Mouse (Mus musculus): ENCODE measurements at regions not wholly inside any gene's neighbourhood (a gene's known extent, or its start where the extent isn't known, plus 50 kb on each side); places are given as distances from the start of the nearest gene placed in this dataset.

DNA sequence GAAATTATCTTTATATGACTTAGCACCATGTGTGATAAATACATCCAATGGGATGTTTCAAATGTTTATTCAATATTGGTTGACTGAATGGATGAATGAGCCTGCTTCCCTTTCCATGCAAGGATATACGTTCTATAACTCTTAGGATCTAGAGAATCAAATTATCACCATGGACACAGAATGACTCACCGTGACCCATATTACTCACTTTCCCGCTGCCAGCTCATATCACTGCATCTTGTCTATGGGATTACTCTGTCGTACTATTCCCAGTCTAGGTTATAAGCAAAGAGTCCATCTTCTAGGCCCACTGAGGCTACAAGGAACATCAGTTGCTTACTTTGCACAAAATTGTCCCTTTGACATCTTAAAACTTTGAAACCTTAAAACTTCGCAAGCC lies 141.0 kb upstream of the Thbs1 start:
- DNase-seq: no peak

DNA sequence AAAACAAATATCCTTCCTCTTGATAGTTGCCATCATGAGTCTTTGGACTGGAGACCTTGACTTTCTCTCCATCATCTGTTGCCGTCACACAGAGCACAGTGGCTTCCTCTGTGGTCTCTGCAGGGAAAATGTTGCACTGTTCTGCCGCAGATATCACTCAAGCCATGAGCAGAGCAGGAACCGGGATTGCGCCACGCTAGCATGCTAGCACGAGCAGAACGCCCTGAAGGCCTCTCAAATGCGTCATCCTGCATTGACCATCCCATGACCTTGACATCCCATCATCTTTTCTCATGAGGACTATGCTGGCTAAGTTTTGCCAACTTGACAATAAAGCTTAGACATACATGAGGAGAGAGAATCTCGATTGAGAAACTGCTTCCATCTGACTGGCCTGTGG lies 134.6 kb upstream of the Thbs1 start:
- peak; percentile 37 for DNase-seq

DNA sequence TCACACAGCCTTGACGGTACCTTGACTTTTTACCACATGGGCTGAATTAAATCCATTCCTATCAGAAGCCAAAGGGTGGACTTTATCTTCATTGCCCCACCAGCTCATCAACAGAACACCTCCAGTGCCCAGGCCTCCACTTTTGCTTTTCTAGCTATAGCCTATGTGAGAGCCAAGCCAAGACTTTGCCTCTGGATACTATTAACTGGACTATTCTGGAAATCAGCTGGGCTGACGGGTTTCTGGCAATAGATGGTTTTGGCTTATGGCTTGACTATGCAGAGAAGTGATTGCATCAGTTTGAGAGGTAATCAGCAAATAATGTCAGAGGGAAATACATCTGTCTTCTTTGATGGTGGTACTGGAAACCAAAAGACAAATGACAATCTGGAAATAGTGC lies 130.8 kb upstream of the Thbs1 start:
- DNase-seq: no peak

DNA sequence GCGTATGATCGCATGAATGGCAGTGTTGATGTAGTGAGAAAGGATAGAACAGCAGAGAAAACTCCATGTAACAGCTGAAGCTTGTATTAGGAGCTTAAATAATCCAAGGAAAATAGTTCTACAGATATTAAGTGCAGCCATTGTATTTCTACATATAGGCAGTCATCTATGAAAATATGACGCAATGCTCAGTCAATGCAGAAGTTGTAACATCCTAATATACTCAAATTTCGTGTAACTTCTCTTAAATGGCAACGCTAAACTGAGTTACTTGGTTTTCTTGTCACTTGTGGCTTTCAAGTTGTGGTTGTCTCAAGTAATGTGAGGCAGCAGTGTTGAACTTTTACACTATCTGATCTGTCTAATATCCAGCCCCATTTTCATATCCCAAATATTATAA lies 127.1 kb upstream of the Thbs1 start:
- no peak for DNase-seq

DNA sequence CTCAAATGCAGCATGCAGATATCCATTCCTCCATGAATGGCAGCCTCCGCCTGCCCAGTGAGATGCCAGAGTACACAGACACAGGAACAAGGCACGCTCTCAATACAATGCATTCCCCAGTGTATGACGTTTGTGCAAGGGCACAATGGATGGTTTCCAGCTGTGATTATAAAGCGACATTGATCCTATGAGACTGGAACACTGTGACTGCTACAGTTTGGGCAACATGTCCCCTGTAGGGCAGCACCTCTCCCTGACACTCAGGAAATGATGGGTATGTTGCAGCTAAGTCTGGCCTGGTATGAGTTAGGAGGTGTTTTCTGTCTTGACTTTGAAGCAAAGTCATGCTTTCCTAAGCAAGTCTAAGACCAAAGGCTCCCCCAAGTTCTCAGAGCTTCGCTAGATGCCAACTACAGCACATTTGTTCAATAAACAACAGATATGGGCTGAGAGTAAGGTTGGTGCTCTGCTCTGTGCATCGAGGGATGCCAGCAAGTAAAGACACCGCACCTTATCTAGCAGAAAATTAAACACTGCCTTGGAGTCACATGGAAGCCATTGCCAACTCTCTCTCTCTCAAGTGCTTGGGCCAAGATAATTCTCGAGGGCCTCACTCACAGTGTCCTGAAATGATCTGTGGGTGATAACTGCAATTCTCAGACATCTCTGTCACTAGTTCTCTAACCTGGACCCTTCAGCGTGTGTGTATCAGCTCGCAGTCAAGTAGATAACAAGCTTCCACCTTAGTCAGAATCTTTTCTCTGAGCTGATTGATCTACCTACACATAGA lies 124.1 kb upstream of the Thbs1 start:
- DNase-seq: no peak

DNA sequence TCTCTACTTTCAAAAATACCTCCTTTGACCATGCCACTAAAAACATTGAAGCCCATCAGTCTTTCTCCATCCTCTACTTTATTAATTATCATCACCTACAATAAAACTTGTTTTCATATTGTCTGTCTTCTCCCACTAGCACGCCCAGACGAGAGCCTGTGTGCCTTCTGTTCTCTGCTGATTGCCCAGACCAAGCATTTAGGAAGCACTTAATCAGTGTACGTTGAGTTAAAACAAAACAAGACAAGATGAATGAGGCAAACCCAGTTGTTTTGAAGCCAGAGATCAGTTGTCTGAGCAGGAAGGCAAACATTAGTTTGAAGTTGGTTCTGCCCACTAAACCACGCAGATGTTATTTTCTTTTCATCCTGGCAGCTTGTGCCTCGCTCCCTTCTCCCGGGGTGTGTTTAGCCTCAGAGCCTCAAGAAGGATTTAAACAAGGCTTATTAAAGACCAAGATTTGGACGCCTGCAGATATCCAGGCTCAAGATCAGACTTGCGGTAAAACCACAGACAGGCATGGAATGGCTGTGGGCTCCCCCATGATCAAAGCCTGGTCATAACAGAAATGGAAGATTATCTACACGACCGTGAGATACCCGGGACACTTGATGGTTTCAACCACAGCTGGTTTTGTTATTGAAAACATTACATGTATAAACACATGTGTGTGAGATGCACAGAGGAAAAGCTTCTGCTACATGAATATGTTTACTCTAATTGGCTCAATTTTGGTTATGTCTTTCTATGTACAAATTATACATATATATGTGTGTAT lies 123.1 kb upstream of the Thbs1 start:
- no peak for DNase-seq

DNA sequence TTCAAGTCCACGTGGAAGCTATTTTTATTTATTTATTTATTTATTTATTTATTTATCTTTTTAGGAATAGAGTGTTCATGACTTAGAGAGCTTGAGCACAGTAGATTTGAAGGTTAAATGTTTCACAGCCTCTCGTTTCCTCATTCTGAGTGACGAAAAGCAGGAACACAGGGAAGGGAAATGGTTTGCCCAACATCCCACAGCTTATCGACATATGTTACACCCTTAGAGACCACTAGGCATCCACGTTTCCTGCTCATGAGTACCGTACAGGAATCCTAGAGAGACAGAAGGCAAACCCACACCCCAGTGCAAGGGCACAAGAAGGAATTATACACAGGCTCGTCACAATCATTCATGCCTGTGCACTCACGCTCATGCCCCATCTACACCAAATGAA lies 122.5 kb upstream of the Thbs1 start:
- DNase-seq: no peak

DNA sequence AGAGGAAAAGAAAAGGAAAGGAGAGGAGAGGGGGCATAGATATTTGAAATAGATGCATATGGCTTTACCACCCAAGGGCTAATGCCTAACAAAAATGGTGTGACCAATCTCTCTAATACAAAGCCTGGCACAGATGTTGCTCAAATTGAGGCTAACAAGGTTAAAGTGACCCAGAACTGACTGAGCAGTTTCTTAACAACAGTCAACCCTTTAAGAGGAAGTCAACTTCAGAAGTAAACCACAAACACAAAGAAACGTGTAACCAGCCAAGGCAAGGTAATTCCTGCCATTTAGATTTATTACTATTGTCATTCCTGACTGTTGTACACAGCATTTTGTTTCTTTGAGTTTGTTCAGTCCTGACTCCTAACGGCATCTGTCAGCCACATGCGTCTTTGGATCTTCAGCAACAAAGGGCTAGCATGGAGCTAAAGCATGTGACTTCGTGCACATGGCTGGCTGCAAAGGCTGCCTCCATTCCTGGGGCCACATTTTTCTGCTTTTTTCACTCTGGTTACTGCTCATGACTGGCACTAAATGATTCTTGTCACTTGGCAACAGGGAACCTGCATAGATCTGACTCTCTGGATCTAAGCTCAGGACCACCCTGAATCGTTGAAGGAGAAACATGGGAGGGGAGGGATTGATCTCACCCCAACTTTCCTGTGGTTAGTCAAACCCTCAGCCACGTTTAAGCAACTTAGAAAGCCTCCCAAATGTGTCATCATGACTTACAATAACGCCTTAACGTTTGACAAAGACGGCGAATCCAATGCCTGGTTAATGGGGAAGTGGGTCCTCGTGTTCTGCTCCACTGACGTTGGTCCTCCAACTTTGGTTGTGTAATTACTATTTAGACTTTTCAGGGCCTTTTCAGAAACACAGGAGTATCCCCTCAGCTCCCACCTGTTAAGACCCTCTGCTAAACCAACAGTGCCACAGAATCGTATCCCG lies 115.3 kb upstream of the Thbs1 start:
- DNase-seq: no peak

DNA sequence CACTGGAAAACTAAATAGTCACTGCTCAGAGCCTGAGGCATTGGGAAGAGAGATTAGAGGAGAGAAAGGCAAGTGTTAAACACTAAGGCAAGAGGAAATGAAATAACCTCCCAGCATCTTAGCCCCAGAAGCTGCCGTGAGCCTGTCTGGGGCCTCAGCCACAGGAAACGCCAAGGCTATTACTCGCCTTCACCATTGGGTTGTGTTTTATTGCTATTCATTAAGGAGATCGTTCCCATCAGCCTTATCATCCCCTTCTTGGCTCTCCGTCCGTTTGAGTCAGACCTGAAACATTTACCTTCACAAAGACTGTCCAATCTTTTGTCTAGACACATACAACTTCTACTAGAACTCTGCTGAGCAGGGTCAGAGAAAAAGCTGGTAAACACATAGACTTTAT lies 112.0 kb upstream of the Thbs1 start:
- no peak for DNase-seq

DNA sequence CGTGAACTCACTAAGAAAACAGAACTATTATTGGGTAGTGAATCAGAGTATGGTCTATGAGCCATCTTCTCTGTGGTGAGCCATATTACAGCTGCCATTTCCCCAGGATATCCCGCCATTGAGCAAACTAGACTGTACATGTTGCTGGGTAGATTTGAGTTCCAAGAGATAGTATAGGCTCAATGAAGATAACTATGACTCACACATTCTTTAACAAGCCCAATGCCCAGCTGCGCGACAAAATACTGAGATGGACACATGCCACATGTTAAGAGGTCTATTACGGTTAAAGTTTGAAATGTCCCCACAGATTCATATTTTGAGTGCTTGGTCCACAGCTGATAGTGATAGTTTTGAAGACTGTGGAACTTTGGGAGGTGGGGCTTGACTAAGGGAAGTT lies 107.5 kb upstream of the Thbs1 start:
- no peak for DNase-seq

DNA sequence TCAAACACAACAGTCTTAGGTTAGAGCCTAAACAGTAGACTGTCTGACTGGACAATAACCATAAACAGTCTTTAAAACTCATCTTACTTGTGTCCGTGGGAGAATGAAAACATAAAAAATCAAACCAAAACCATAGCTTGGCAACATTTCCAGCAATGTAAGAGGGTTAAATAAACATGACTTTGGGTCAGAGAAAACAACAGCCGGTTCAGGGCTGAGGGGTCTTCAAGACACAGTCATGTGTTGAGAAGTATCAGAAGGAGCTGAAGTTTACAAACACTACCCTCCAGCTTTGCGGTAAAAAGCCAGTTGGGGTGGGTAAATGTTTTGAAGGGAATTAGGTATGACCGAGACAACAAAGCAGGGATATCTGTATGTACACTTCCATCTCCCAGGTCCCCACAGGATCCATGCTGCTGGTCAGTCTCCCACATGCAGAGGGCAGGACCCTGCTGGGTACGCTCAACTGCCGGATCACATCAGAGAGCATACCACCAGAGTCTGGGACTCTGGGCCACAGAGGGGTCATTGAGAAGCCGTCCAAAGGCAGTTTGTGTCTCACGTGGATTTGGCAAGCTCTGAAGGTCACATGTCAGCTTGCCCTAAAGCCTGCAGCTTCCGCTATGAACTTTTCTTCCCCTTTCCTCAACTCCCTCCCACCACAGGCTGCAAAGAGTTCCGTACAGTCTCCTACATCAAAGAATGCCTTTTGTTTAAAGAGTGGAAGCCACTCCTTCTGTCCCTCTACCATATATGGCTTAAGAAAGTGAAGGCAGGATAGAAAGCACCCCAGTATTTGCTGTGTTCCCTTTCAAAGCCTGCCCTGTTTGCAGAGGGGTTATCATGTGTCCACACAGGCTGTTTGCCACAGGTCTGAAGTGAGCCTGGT lies 103.9 kb upstream of the Thbs1 start:
- DNase-seq: peak; percentile 42

DNA sequence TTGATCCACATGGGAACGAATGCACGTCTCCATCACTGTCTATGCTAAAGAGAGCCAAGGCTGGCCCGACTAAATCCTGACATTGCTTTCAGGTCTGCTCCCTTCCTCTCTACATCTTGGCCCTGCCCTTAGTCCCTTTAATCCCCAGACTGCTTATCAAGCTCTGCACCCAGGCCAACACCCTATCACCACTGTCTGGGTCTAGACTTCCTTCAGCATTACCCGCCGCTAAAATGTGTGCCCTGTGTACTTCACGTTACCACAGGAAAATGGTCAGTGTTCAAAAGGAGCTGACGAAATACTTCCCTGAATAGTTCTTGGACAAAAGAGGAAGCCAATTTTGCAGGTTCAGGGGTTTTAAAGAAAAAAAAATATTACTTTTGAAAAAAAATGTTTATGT lies 100.0 kb upstream of the Thbs1 start:
- DNase-seq: no peak

DNA sequence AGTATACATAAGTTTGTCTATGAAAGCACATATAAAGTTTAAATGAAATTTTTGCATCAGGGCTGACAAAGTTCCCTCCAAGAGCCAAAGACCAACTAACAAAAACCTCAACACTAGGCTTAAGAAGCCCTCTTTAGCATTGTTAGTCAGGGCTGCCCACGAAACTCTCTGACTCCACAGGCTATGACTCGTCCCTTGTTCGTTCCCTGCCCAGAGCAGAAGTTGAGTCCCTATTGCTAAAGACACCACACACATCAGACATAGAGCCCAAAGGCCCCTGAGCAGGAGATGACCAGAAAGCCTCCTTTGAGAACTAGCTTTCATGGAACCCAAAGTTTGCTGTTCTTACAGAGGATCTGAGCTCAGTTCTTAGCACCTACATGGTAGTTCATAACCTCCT lies 99.5 kb upstream of the Thbs1 start:
- no peak for DNase-seq

DNA sequence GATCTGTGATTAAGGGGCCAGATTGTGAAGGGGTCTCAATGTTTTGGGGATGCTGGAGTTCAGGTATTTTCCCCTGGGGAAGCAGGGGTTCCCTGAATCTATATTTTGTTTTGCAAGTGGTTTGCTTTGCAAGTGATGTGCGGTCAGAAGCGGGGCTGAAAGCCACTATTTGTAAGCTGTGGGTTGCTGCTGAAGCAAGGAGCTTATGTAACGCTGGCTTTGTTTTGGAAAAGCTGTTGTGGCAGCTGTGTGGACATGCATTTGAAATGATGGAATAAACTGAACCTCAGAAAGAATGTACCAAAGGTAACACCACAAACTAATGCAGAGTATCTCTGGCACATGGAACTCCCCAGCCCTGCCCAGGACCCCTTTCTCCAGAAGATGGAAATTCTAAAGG lies 98.5 kb upstream of the Thbs1 start:
- DNase-seq: no peak

DNA sequence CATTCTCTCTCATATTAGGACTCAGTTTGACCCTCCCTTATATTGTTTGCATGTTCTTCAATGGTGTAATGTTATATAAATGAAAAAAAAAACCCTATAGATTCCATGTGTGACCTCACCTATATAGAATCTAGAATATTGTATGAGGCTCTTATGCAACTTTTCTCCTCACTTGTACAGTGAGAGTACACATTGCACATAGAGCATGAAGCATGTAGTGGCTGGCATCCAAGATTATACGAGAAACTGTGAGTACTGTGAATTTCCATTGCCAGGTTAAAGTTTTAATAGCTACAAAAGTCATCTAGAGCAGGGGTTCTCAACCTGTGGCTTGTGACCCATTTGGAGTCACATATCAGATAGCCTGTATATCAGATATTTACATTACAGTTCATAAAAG lies 96.5 kb upstream of the Thbs1 start:
- DNase-seq: no peak

DNA sequence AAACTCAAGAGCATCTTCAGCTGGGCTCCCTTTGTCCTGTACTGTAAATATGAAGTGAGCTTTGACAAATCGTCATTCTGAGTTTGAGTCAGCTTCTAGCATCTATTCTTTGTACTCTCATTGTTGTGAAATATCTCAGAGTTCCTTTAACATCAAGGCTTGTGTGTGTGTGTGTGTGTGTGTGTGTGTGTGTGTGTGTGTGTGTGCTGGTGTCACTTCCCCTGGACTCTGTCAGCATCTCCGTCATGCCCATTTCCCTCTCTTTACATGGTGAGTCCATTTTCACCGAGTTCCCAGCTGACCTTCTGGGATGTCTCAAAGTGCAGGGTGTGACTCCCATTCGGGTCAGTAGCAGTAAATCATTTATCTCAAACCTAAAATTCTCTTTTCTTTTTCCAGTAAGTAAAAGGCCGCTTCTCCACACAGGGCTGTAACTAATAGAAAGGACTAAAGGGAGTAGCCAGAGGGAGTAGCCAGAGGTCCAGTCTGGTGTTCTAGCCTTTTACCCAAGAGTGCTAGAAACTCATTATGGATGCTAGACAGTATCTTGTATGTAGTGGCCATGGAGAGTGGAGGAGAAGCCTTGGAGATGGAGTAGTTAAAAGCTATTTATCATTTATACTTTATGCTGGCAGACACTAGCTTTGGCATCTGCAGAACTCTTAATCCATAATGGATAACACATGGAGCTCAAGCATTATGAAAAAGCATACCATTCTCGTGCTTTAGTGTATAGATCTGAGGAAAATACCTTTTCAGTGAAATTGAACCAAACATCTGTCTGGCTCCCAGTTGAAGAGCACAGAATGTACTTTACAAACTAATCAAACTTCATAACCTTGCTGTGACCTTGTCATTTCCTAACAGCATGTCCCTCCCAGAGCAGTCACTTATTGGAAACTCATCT lies 85.6 kb upstream of the Thbs1 start:
- no peak for DNase-seq

DNA sequence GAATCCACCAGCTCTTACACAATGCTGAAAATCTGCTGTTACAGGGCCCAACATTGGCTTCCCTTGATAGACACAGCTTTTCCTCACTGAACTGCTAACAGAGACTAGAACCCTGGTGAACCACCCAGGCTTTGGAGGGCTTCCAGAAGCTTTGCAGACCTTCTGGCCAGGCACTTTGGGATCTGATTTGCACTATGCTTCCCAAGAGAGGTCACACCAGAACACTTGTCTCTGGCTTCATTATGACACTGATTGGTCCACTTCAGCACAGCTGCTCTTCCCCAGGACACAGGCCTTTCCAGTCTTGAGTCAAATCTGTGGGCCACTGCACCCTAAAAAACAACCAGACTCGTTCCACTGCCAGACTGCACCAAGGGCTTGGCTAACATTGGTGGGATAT lies 82.8 kb upstream of the Thbs1 start:
- DNase-seq: peak; percentile 23

DNA sequence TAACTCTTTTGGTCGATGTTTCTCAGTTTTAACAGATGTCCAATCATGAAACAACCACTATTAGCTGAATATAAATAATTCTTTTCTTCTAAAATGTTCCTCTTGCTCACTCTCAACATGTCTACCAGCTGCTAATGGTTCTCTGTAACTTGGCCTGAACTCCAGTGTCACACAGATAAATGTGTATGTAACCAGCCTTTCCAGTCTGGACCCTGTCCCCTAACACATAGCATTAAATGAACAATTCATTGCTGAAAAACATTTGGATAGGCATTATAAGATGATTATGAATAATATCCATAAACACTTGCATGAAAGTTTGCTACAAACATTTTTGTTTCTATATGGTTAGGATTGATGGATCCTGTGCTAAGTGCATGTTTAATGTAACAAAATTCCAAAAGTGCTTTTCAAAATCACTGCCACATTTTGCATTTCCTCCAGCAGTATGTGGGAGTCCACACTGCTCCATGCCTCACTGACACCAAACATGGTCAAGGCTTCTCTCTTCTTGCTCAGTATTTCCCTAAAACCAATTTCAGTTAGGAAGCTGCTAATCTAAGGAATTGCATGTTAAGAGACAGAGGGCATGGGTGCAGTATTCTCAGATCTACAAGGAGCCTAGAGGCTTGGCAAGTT lies 82.1 kb upstream of the Thbs1 start:
- no peak for DNase-seq

DNA sequence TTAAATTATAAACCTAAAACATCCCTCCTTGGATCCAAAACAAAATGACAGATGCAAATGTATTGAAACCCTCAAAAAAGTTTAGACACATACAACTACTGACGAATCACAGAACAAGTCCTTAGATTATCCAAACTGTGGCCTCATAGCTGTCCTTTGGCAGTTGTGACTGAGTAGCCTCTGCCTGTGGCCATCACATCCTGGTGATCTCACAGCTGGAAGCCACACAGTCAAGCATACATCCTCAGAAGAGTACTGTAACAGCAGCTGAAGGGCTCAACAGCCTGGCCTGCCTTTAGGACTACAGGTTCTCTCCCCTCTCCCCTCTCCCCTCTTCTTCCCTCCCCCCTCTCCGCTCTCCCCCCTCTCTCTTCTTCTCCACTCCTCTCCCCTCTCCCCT lies 80.0 kb upstream of the Thbs1 start:
- DNase-seq: no peak

DNA sequence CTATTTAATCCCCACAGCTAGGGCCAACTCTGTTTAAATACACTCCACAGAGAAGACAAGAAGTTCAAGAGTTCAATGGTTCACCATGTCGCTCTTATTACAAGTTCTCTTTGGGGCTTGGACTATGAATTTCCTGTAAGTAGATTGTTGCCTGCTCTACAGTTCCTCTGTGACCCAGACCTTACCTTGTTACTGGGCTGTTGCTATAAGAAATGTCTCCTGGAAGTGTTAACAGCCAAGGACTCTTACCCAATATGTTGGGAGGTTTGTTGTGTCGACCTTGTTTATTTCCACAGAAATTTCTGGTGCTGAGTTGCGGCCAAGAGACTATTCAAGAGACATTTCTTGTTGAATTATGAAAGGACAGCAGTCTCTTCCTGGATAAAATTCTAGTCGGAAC lies 78.3 kb upstream of the Thbs1 start:
- peak; percentile 36 for DNase-seq
